Mouse (Mus musculus): ENCODE data around the gene Foxn2. TPM values are rescaled to one million over a fixed set of nuclear protein-coding genes. Genes with fewer than 3 reads are reported as not detected.

Foxn2 gene
- total RNA-seq, 4 experiments from 2014 or later, result 22.9 to 25.2 (median 24.0) TPM

Other genes starting within 250 kb of the Foxn2 start
- 10 to 100 TPM; 71.9 to 83.2 (median 78.0) TPM for gene Ppp1r21, start 89.4 kb downstream of the Foxn2 start, total RNA-seq (2022)
- 10 to 100 TPM; 11.3 to 16.7 (median 15.4) TPM for gene Ston1, start 157.0 kb downstream of the Foxn2 start, total RNA-seq (2022)
- gene Gtf2a1l, start 227.9 kb downstream of the Foxn2 start, total RNA-seq (2022), result under 1 TPM in 1 of 4 experiments, not detected in 3; 0.34 TPM

Measured in layer of hippocampus, adult 8-10 months (tissue).